Mouse (Mus musculus) lung, embryonic 16.5 days (tissue): ENCODE data around the gene Senp6. TPM values are rescaled to one million over a fixed set of nuclear protein-coding genes. Genes with fewer than 3 reads are reported as not detected.

Experiments
- ATAC-seq: fragments of 200-750 bp; cut with Nextera tagmentation; 2 replicates; pipeline ENCODE4 v1.8.0; 2017; ENCODE audit warnings: low read depth, mild to moderate bottlenecking, moderate library complexity
- H3K27ac ChIP-seq: fragments of 300-500 bp; sonication (generic); 2 replicates; pipeline ENCODE4 v1.5.1; 2014; ENCODE audit warnings: mild to moderate bottlenecking, control low read depth, low read length
- H3K27me3 ChIP-seq: fragments of 300-500 bp; sonication (generic); 2 replicates; pipeline ENCODE4 v1.6.1; 2014; ENCODE audit warnings: low read depth, low read length, mixed read lengths; ENCODE audit not compliant: control insufficient read depth, insufficient read depth
- H3K36me3 ChIP-seq: fragments of 300-500 bp; sonication (generic); 2 replicates; pipeline ENCODE4 v1.6.1; 2014; ENCODE audit warnings: low read length; ENCODE audit not compliant: control insufficient read depth, insufficient read depth
- H3K4me1 ChIP-seq: fragments of 300-500 bp; sonication (generic); replicated peaks from 2 replicates; pipeline ENCODE4 v1.6.1; 2014; ENCODE audit warnings: low read length, mixed read lengths; ENCODE audit not compliant: control insufficient read depth, insufficient read depth
- H3K4me2 ChIP-seq: fragments of 300-500 bp; sonication (generic); 2 replicates; pipeline ENCODE4 v1.6.1; 2014; ENCODE audit warnings: low read depth, low read length, control low read depth
- H3K4me3 ChIP-seq: fragments of 300-500 bp; sonication (generic); 2 replicates; pipeline ENCODE4 v1.5.1; 2014; ENCODE audit warnings: mild to moderate bottlenecking, low read length, control low read depth
- H3K9ac ChIP-seq: fragments of 300-500 bp; sonication (generic); 2 replicates; pipeline ENCODE4 v1.6.1; 2014; ENCODE audit warnings: low read length, control low read depth
- H3K9me3 ChIP-seq: fragments of 300-500 bp; sonication (generic); 2 replicates; pipeline ENCODE4 v1.6.1; 2016; ENCODE audit warnings: low read length; ENCODE audit not compliant: control insufficient read depth
- WGBS: fragments of 180-500 bp; shearing (Covaris S2); extraction: QIAGEN DNeasy Blood & Tissue Kit; methylation state at CpG from one replicate; pipeline ENCODE4 v1.1.7; 2014; 5-methylcytosine and 5-hydroxymethylcytosine counted together
- polyA plus RNA-seq: library from polyadenylated mRNA; unstranded; fragments of >200 nt; fragmentation: Nextera tagmentation; extraction: Ambion mirVana; gene quantifications from 2 replicates; pipeline ENCODE4 v1.2.1, GENCODE M21; 2015

The Senp6 gene
- polyA plus RNA-seq, 1 experiment from 2014 or later: 44.4 TPM

DNA sequence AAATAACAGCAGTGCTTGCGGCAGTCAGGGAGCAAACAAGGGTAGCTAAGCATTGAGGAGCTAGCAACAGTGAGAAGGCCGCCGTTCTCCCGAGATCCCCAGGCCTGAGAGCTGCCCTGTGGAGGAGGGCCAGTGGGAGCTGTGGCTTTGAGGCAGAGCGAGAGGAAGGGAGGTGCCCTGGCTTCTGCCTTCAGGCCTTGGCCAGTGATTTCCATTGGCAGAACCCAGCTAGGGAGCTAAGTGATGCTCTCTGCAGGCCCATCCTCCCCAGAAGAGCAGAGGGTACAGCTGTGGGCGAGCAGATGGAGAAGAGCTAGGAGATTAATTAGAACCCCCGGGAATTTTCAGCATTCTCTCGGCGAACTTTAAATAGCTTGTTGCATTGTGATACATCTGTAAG lies 106.9 kb downstream of the Senp6 start:
- Histone ChIP-seq H3K4me2 (no peak overlapping the region), H3K27ac (no peak overlapping the region), H3K27me3 (no peaks in the 10 kb centered on the region), H3K4me3 (no peak overlapping the region), H3K36me3 (no peaks in the 10 kb centered on the region), H3K9ac (no peak overlapping the region), H3K9me3 (no peaks in the 10 kb centered on the region; the same call in 1 of the 2 replicates), H3K4me1 (peaks cover 17% of the 10 kb centered on the region; the same call in 1 of the 2 replicates)
- 52% methylated on average over 9 of the region's 9 CpGs for WGBS
- ATAC-seq: no peak

DNA sequence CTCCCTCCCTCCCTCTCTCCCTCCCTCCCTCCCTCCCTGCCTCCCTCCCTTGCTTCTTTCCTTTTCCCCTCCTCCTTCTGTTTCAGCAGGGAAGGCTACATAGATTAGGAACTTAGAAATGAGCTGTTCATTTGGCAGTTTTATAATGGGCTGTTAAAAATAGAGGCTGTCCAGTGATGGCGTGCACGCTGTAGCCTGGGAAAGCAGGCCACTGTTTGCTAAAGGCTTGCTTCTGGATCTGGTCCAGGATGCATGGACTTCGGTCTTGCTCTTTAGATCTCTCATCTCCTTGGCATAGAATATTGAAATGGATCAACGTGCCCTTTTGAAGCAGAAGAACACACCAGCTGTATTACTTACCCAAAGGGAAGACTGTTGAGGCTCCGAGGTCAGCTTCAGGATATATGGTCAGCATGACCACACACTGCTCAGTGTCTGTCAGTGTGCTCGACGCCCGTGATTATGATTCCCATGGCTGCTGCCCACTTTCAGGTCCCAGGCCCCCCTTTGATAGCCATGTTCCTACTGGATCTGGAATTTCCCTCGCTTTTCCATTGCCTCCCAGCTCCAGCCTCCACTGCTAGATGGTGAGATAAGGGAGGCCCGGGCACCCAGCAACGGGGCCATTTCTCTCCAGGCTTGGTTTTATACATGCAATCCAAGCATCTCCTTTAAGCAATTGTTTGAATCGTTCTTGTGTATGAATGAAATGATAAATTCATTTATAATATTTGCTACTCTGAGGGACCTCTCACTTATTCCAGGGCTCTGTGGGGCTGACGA lies 110.2 kb downstream of the Senp6 start:
- Histone ChIP-seq H3K27ac (peak overlapping the region; percentile 76), H3K9me3 (no peaks in the 10 kb centered on the region; the same call in 1 of the 2 replicates), H3K4me3 (no peak overlapping the region), H3K9ac (no peak overlapping the region), H3K27me3 (no peaks in the 10 kb centered on the region), H3K4me2 (no peak overlapping the region), H3K4me1 (peaks cover 17% of the 10 kb centered on the region; the same call in 1 of the 2 replicates), H3K36me3 (no peaks in the 10 kb centered on the region)
- 36% methylated on average over 13 of the region's 13 CpGs for WGBS
- ATAC-seq: peak; percentile 91

DNA sequence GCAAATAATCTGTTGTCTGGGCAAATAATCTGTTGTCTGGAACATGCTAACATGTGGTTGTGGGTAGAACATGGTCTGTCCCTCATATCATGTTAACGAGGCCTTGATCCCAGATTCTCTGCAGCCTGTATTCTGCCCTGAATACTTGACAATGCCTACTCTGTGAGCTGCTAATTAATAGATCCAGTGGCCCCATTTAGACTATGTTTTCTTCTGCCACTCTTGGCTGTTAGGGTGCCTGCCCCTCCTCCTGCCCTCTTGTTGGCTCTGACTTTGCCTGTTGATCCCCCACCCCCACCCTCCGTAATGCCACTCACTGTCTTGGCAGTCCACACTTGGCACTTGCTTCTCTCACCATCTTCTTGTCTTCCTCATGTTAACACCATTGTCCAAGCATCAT lies 112.0 kb downstream of the Senp6 start:
- H3K9ac ChIP-seq: no peak overlapping the region
- H3K27me3 ChIP-seq: no peaks in the 10 kb centered on the region
- H3K9me3 ChIP-seq: no peaks in the 10 kb centered on the region; the same call in 1 of the 2 replicates
- H3K27ac ChIP-seq: no peak overlapping the region
- WGBS: 94% methylated on average over 2 of the region's 2 CpGs
- H3K4me1 ChIP-seq: peaks cover 10% of the 10 kb centered on the region; the same call in 1 of the 2 replicates
- no peaks in the 10 kb centered on the region for H3K36me3 ChIP-seq
- ATAC-seq: no peak
- H3K4me2 ChIP-seq: no peak overlapping the region
- no peak overlapping the region for H3K4me3 ChIP-seq

DNA sequence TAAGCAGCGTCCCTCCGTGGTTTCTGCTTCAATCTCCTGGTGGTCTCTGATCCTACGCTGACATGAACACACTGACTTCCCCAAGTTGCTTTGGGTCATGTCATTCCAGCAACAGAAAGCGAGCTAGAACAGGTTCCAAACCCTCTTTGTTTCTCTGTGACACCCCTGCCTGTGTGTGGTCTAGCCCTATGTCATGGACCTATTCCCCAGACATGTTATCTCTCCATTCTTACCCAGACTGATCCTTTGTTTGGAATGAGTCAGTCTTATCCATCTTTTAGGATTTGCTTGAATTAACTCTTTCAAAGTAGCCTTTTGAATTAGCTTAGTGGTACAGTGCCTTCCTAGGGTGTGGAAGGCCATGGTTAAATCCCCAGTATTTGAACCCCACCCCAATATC lies 113.0 kb downstream of the Senp6 start:
- Histone ChIP-seq H3K27me3 (no peaks in the 10 kb centered on the region), H3K4me1 (peaks cover 9% of the 10 kb centered on the region; the same call in 1 of the 2 replicates), H3K4me2 (no peak overlapping the region), H3K27ac (no peak overlapping the region), H3K9ac (no peak overlapping the region), H3K36me3 (no peaks in the 10 kb centered on the region), H3K4me3 (no peak overlapping the region), H3K9me3 (no peaks in the 10 kb centered on the region)
- 60% methylated on average over 4 of the region's 4 CpGs for WGBS
- no peak for ATAC-seq

DNA sequence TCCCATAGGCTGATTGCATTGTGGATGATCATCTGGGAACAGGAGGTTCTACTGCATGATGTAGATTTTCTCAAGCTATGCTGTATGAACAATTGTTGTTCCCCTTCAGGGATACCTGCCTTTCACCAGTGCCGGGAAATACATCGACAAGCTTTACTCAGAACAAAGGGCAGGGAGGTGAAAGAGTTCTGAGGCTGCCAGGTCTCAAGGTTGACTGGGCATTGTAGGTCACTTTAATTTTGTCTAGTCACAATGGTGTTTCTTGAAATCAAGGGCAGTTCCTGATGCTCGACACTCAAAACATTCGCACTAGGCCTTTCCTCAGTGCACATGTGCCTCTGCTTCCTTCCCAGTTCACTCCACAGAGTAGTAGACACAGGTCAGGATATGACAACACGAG lies 114.1 kb downstream of the Senp6 start:
- ATAC-seq: no peak
- Histone ChIP-seq H3K9ac (no peak overlapping the region), H3K27ac (no peak overlapping the region), H3K9me3 (no peaks in the 10 kb centered on the region), H3K4me2 (no peak overlapping the region), H3K4me3 (no peak overlapping the region), H3K4me1 (peaks cover 8% of the 10 kb centered on the region; the same call in 1 of the 2 replicates), H3K36me3 (no peaks in the 10 kb centered on the region), H3K27me3 (no peaks in the 10 kb centered on the region)
- 84% methylated on average over 5 of the region's 5 CpGs for WGBS

DNA sequence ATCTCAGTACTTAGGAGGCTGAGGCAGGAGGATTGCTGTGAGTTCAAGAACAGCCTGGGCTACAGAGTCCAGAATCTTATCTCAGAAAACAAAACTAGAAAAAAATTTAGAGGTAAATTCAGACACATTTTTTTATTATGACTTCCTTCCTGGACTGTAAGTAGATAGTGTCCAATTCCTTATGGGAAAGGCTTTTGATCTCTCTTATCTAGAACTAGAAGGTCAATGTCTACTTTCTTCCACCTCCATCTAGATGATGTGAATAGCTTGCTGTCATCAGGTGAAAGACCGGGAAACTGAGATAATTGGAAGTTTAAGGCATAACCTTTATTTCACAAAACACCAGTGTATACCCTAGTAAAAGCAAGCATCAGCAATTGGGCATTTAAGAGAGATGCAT lies 115.0 kb downstream of the Senp6 start:
- Histone ChIP-seq H3K36me3 (no peaks in the 10 kb centered on the region), H3K27ac (no peak overlapping the region), H3K4me1 (peaks cover 7% of the 10 kb centered on the region; the same call in 1 of the 2 replicates), H3K9ac (no peak overlapping the region), H3K4me3 (no peak overlapping the region), H3K4me2 (no peak overlapping the region), H3K27me3 (no peaks in the 10 kb centered on the region), H3K9me3 (no peaks in the 10 kb centered on the region)
- WGBS: 80% methylated on average over 1 of the region's 1 CpGs
- no peak for ATAC-seq

DNA sequence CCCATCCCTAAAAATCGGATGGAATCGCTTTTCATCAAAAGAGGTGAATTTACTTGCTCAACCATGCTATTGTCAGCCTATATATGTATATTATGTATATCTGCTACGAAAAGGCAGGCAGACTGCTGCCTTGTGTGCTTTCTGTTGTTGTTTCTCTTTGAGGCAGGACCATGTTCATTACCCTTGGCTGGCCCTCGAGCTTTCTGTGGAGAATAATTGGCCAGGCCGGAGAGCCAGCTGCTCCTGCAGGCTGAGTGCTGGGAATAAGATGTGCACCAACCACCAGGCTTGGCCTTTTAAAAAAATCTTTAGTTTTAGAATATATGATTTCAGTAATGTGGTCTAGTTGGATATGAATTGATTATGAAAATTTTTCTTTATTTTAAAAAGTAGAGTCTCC lies 117.4 kb downstream of the Senp6 start:
- H3K36me3 ChIP-seq: no peaks in the 10 kb centered on the region
- H3K4me1 ChIP-seq: no peaks in the 10 kb centered on the region
- 84% methylated on average over 5 of the region's 5 CpGs for WGBS
- no peak overlapping the region for H3K4me2 ChIP-seq
- no peak overlapping the region for H3K9ac ChIP-seq
- no peaks in the 10 kb centered on the region for H3K9me3 ChIP-seq
- no peak overlapping the region for H3K4me3 ChIP-seq
- no peak overlapping the region for H3K27ac ChIP-seq
- H3K27me3 ChIP-seq: no peaks in the 10 kb centered on the region
- no peak for ATAC-seq

DNA sequence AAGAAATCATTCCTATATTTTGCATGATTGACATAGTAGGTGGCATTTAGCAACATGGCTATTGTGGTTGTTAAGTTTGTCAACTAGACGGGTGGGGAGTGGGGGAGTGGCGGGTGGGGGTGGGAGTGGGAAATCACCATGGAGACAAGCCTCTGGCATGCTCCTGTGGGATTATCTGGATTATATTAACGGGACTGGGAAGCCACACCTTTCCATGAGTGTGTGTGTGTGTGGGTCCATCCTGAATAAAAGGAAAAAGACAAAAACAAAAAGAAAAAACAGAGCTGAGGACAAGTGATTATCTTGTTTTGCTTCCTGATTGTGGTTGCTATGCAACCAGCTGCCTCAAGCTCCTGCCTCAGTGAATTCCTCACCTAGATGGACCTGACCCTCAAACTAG lies 119.0 kb downstream of the Senp6 start:
- Histone ChIP-seq H3K27me3 (no peaks in the 10 kb centered on the region), H3K4me2 (no peak overlapping the region), H3K27ac (no peak overlapping the region), H3K4me1 (no peaks in the 10 kb centered on the region), H3K9me3 (no peaks in the 10 kb centered on the region), H3K4me3 (no peak overlapping the region), H3K36me3 (no peaks in the 10 kb centered on the region), H3K9ac (no peak overlapping the region)
- no peak for ATAC-seq
- 67% methylated on average over 3 of the region's 3 CpGs for WGBS

DNA sequence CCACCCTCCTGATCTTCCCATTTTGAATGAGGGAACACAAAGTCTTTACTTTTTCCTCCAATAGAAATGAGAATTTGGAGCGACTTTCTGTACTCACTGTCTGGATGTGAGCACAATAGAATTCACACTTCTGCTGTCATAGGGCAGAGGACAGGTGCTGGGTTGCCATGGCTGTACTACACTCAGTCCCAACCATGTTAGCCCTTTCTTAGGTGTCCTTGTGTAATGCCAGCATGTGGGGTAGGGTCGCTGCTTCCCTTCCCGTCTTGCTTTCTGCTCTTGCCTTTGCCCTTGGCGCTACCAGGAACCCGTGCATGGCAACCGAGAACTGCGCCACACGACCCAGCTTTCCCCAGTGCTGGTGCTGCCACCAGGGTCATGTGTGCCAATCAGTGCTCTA lies 120.0 kb downstream of the Senp6 start:
- 90% methylated on average over 8 of the region's 8 CpGs for WGBS
- Histone ChIP-seq H3K9ac (no peak overlapping the region), H3K4me1 (no peaks in the 10 kb centered on the region), H3K4me3 (no peak overlapping the region), H3K27me3 (no peaks in the 10 kb centered on the region), H3K27ac (no peak overlapping the region), H3K4me2 (no peak overlapping the region), H3K36me3 (no peaks in the 10 kb centered on the region), H3K9me3 (no peaks in the 10 kb centered on the region)
- no peak for ATAC-seq
